Mouse (Mus musculus) liver, postnatal 0 days (tissue): Measurements from ENCODE around the gene Tsc22d1.

Source experiments
- CTCF ChIP-seq: sonication (generic); IDR thresholded peaks from 2 replicates; pipeline ENCODE4 v1.5.1; 2016; ENCODE audit warnings: antibody characterized with exemption, low read depth
- EP300 ChIP-seq: IDR thresholded peaks from 2 replicates; pipeline ENCODE4 v1.6.1; 2016; ENCODE audit warnings: antibody characterized with exemption, low read depth, mild to moderate bottlenecking

- TF ChIP-seq CTCF (no peak), EP300 (no peak)
These were observed 46.5 kb downstream of the Tsc22d1 start for GRCm38 (mm10) chr14:76461182-76461775.
